Mouse (Mus musculus) kidney, adult 2 months (tissue): ENCODE results near the gene Bdkrb1.

Source experiments
- CTCF ChIP-seq: fragments of 200-500 bp; conservative IDR thresholded peaks from 2 replicates; pipeline ENCODE4 v1.5.1; 2011; ENCODE audit warnings: low read depth, mild to moderate bottlenecking, control low read depth, low read length, moderate library complexity, mixed read lengths; ENCODE audit not compliant: insufficient read depth, insufficient read length
- POLR2A ChIP-seq: fragments of 200-500 bp; IDR thresholded peaks from one replicate; pipeline ENCODE4 v1.6.1; 2011; ENCODE audit warnings: low read depth, low read length, control low read depth

DNA sequence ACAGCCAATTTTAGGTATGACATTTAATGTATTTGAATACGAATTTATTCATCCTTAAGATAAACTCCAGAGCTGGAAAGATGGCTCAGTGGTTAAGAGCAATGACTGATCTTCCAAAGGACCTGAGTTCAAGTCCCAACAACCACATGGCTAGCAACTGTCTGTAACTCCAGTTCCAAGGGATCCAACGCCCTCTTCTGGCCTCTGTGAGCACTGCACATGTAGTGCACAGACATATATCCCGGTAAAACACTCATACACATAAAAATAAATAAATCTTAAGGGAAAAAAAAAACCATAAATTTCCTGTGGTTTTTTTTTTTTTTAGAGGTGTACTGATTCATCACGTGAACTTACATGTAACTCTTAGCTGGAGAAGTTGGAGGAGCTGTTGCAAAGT lies 34.7 kb downstream of the Bdkrb1 start:
- no peak for TF ChIP-seq POLR2A
- 0 out of 2 replicates have a peak, but pooled peaks have one; percentile 20 for TF ChIP-seq CTCF
